Mouse (Mus musculus) embryonic fibroblast, embryonic 13.5 days (primary cell): ENCODE data around the gene Rnf114.

Experiments
- CTCF ChIP-seq: IDR thresholded peaks from 2 replicates; pipeline ENCODE4 v1.5.1; 2011; ENCODE audit warnings: mild to moderate bottlenecking, control low read depth, low read length, moderate library complexity, borderline replicate concordance; ENCODE audit not compliant: insufficient read depth
- POLR2A ChIP-seq: IDR thresholded peaks from 2 replicates; pipeline ENCODE4 v1.6.1; 2011; ENCODE audit warnings: low read depth, mild to moderate bottlenecking, control low read depth, low read length, moderate library complexity

DNA sequence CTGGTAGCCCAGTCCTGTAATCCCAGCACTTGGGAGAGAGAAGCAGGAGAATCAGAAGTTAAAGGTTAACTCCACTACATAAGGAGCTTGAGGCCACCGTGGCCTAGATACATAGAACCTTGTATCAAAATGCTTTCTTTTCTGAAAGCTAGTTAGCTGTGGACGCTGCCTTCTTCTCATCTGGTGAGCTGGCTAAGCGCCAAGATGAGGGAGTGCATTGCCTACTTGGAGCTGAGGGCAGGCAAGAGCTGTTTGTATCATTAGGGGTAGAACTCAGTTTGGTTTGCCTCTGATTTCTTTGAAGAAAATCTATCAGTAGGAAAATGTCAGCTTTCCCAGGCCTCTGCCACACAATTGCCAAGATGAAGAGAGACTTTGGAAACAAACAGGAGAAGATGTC, 38.6 kb upstream of the Rnf114 start:
- no peak for TF ChIP-seq CTCF
- TF ChIP-seq POLR2A, result no peak
